In genomic region chr14:121878859-121879206, GRCm38 (mm10) we compare ENCODE assay signal across 8 mouse cellular contexts. TPM values are rescaled to one million over a fixed set of nuclear protein-coding genes. Genes with fewer than 3 reads are reported as not detected.
DNase-seq lines count a peak whose midpoint lies in the region; ATAC-seq lines count a peak whose summit lies in the region.

No protein-coding gene starts in this region.

- under 1% methylated on average over 27 of the region's 27 CpGs for WGBS in lung, embryonic 15.5 days
- WGBS in limb, embryonic 12.5 days, result under 1% methylated on average over 27 of the region's 27 CpGs
- WGBS in neural tube, embryonic 15.5 days, result under 1% methylated on average over 27 of the region's 27 CpGs

- no peak for DNase-seq in lung, postnatal 4 days
- no peak for DNase-seq in spleen, postnatal 10 days (ENCODE audit: low spot score in 2 of 2)
- DNase-seq in adrenal gland, adult 18-20 months (ENCODE audit: low spot score in 2 of 2), result no peak
- DNase-seq in layer of hippocampus, adult 9-11 months, result no peak

- no peaks in the 10 kb centered on the region for H3K36me3 ChIP-seq in lung, embryonic 15.5 days
- H3K36me3 ChIP-seq in erythroblast, embryonic 14.5 days (ENCODE audit: control insufficient read depth), result peaks cover 4% of the 10 kb centered on the region
- no peaks in the 10 kb centered on the region for H3K36me3 ChIP-seq in limb, embryonic 12.5 days
- no peaks in the 10 kb centered on the region for H3K36me3 ChIP-seq in neural tube, embryonic 15.5 days

- H3K9me3 ChIP-seq in lung, embryonic 15.5 days, result no peaks in the 10 kb centered on the region
- no peaks in the 10 kb centered on the region for H3K9me3 ChIP-seq in erythroblast, embryonic 14.5 days (ENCODE audit: control insufficient read depth, low read length)
- H3K9me3 ChIP-seq in limb, embryonic 12.5 days, result no peaks in the 10 kb centered on the region
- H3K9me3 ChIP-seq in neural tube, embryonic 15.5 days (replicated peaks), result no peaks in the 10 kb centered on the region

- peak overlapping the region; percentile 96 for H3K27ac ChIP-seq in lung, embryonic 15.5 days
- peak overlapping the region; percentile 96 for H3K27ac ChIP-seq in limb, embryonic 12.5 days
- H3K27ac ChIP-seq in neural tube, embryonic 15.5 days (replicated peaks), result peak overlapping the region; percentile 88

- H3K9ac ChIP-seq in lung, embryonic 15.5 days, result peak overlapping the region; percentile 97
- peak overlapping the region; percentile 92 for H3K9ac ChIP-seq in limb, embryonic 12.5 days (replicated peaks)
- H3K9ac ChIP-seq in neural tube, embryonic 15.5 days (replicated peaks), result peak overlapping the region; percentile 76

- peaks cover 22% of the 10 kb centered on the region for H3K4me1 ChIP-seq in lung, embryonic 15.5 days
- peaks cover 23% of the 10 kb centered on the region for H3K4me1 ChIP-seq in erythroblast, embryonic 14.5 days (ENCODE audit: control insufficient read depth)
- H3K4me1 ChIP-seq in limb, embryonic 12.5 days (replicated peaks), result peaks cover 15% of the 10 kb centered on the region
- H3K4me1 ChIP-seq in neural tube, embryonic 15.5 days, result peaks cover 29% of the 10 kb centered on the region

- peak overlapping the region; percentile 96 for H3K4me3 ChIP-seq in lung, embryonic 15.5 days
- peak overlapping the region; percentile 95 for H3K4me3 ChIP-seq in erythroblast, embryonic 14.5 days (replicated peaks)
- H3K4me3 ChIP-seq in limb, embryonic 12.5 days (replicated peaks), result peak overlapping the region; percentile 91
- peak overlapping the region; percentile 65 for H3K4me3 ChIP-seq in neural tube, embryonic 15.5 days (replicated peaks)

- no peaks in the 10 kb centered on the region for H3K27me3 ChIP-seq in lung, embryonic 15.5 days
- peaks cover 3% of the 10 kb centered on the region for H3K27me3 ChIP-seq in erythroblast, embryonic 14.5 days (ENCODE audit: control insufficient read depth)
- no peaks in the 10 kb centered on the region for H3K27me3 ChIP-seq in limb, embryonic 12.5 days
- H3K27me3 ChIP-seq in neural tube, embryonic 15.5 days (replicated peaks), result 0 out of 2 replicates have a peak, but pooled peaks cover under 1% of the 10 kb centered on the region

- H3K4me2 ChIP-seq in lung, embryonic 15.5 days, result peak overlapping the region; percentile 90
- H3K4me2 ChIP-seq in limb, embryonic 12.5 days, result peak overlapping the region; percentile 88
- peak overlapping the region; percentile 65 for H3K4me2 ChIP-seq in neural tube, embryonic 15.5 days

- no peak; the same call in 1 of the 2 replicates for ATAC-seq in lung, embryonic 15.5 days (ENCODE audit: borderline replicate concordance, extremely low read depth, low FRiP score, low TSS enrichment)
- no peak; the same call in 1 of the 2 replicates for ATAC-seq in limb, embryonic 12.5 days (ENCODE audit: insufficient number of reproducible peaks, insufficient read depth, low FRiP score, low TSS enrichment, low read depth)
- peak; percentile 64; the same call in 1 of the 2 replicates for ATAC-seq in neural tube, embryonic 15.5 days (ENCODE audit: low FRiP score)

RNA-seq across cellular contexts. Expression of gene Ubac2, which starts 0.4 kb away (rescaled TPM):
- polyA plus RNA-seq in lung, embryonic 15.5 days (2015; fragmentation: Nextera tagmentation; extraction: Ambion mirVana), result 60.3 and 60.4 TPM in 2 replicates
- polyA plus RNA-seq in erythroblast, embryonic 14.5 days (2012), result 1.3 TPM in 2 replicates
- polyA plus RNA-seq in limb, embryonic 12.5 days (2016; fragmentation: Nextera tagmentation; extraction: Ambion mirVana), result 63.1 and 68.3 TPM in 2 replicates
- 47.0 and 53.8 TPM in 2 replicates for polyA plus RNA-seq in neural tube, embryonic 15.5 days (2015; fragmentation: Nextera tagmentation; extraction: Ambion mirVana)
- 10 to 100 TPM; 32.8 to 35.1 TPM for total RNA-seq in adrenal gland, adult 18-20 months (2021)

RNA-seq across cellular contexts. Expression of gene Gpr18, which starts 36.7 kb away (rescaled TPM):
- polyA plus RNA-seq in lung, embryonic 15.5 days (2015; fragmentation: Nextera tagmentation; extraction: Ambion mirVana), result 0.10 and 0.55 TPM in 2 replicates
- polyA plus RNA-seq in erythroblast, embryonic 14.5 days (2012), result 0.03 TPM in 1 of 2 replicates, not detected in the other
- polyA plus RNA-seq in limb, embryonic 12.5 days (2016; fragmentation: Nextera tagmentation; extraction: Ambion mirVana), result 0.45 and 0.51 TPM in 2 replicates
- polyA plus RNA-seq in neural tube, embryonic 15.5 days (2015; fragmentation: Nextera tagmentation; extraction: Ambion mirVana), result 1.7 TPM in 1 of 2 replicates, not detected in the other
- under 1 TPM; 0.20 to 0.45 TPM for total RNA-seq in adrenal gland, adult 18-20 months (2021)

Comparison
In these comparisons a context has a peak if more than half of its experiments do, and no peak if none do; other contexts are left out.
1. RNA of gene Ubac2, which starts 0.4 kb away (polyA plus RNA-seq): 63.1 to 68.3 TPM in limb, embryonic 12.5 days, 60.3 to 60.4 TPM in lung, embryonic 15.5 days and 47.0 to 53.8 TPM in neural tube, embryonic 15.5 days; 1.3 TPM in erythroblast, embryonic 14.5 days; every median in the first group is over 10 times any median in the second.
2. Peak in every context shown above with its lines, with median percentiles within 50 percentile points of each other: H3K27ac ChIP-seq, H3K4me2 ChIP-seq, H3K4me3 ChIP-seq and H3K9ac ChIP-seq.